In the genomic region with DNA sequence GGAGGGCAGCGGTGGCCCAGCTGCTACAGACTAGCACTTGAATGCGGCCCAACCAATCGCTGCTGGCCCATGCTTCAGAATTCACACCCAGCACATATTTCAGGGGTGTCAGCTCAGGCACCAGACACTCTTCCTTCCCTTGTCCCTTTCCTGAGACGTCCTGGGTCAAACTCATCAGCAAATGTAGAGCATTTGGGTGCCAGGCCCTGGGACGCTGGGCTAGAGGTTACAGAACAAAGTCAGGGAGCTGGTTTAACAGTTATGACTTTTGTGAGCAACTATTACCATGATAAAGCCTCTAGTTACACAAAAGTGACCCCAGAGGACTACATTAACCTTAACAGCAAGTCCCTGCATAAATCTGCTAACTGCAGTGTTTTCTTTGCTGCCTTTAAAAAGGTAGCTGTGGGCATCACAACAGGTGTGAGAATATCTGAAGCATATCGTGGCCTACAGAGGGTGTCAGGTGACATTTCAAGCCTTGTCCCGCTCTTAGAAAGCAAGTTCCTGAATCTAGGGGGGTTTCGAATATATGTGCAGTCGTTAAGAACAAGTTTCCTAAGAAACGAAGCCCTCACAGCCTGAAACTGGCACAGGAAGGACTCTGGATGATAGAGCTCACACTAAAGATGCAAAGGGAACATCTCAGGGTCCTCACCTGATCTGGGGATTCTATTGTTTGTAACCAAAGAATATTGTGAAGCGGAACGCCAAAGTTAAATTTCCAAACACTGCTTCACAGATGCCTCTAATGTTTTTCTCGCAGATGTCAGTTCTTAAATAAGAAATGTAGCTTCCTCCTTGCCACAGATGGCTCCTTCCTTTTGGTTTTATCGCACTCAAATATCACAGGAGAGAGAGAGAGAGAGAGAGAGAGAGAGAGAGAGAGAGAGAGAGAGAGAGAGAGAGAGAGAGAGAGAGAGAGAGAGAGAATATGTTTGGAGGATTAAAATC, we compare ENCODE assay signal across 21 mouse cellular contexts. TPM values are rescaled to one million over a fixed set of nuclear protein-coding genes. Genes with fewer than 3 reads are reported as not detected.
DNase-seq lines count a peak whose midpoint lies in the region; ATAC-seq and TF ChIP-seq lines count a peak whose summit lies in the region.
"Had no signal": no experiment of that assay in that cellular context is flagged by ENCODE, and none has a peak within 500 bp of the region (broad histone marks: within the 10 kb centered on the region; RNA-seq: fewer than 3 reads in every experiment).

No protein-coding gene starts in this region.

- ATAC-seq in neural tube, embryonic 15.5 days (ENCODE audit: low FRiP score) = no peak
- ATAC-seq in forebrain, embryonic 14.5 days = no peak
- ATAC-seq in midbrain, embryonic 15.5 days (replicated peaks) = no peak
- ATAC-seq: intestine, embryonic 16.5 days; Patski had no signal

- 12% methylated on average over 14 of the region's 14 CpGs for WGBS in neural tube, embryonic 15.5 days
- 25% methylated on average over 14 of the region's 14 CpGs for WGBS in forebrain, embryonic 14.5 days
- 19% methylated on average over 14 of the region's 14 CpGs for WGBS in midbrain, embryonic 15.5 days

- H3K4me1 ChIP-seq in neural tube, embryonic 15.5 days = peaks cover 31% of the 10 kb centered on the region
- H3K4me1 ChIP-seq in forebrain, embryonic 14.5 days (ENCODE audit: control insufficient read depth, insufficient read depth, low read length) = peaks cover 46% of the 10 kb centered on the region
- H3K4me1 ChIP-seq in midbrain, embryonic 15.5 days = peaks cover 50% of the 10 kb centered on the region

- H3K9ac ChIP-seq in neural tube, embryonic 15.5 days (replicated peaks) = no peak overlapping the region
- H3K9ac ChIP-seq in forebrain, embryonic 14.5 days (ENCODE audit: low read length) = no peak overlapping the region
- no peak overlapping the region for H3K9ac ChIP-seq in midbrain, embryonic 15.5 days

- intact Hi-C loops in heart, postnatal 14 days (cut with DNase I) = no loop called here

- no peak overlapping the region for H3K4me3 ChIP-seq in neural tube, embryonic 15.5 days (replicated peaks)
- no peak overlapping the region for H3K4me3 ChIP-seq in forebrain, embryonic 14.5 days (ENCODE audit: low read depth, low read length)
- H3K4me3 ChIP-seq in midbrain, embryonic 15.5 days = no peak overlapping the region
- H3K4me3 ChIP-seq: myocyte had no signal

- H3K36me3 ChIP-seq in neural tube, embryonic 15.5 days = no peaks in the 10 kb centered on the region
- H3K36me3 ChIP-seq in forebrain, embryonic 14.5 days (ENCODE audit: control insufficient read depth, insufficient read depth, low read length) = no peaks in the 10 kb centered on the region
- H3K36me3 ChIP-seq in midbrain, embryonic 15.5 days (replicated peaks) = no peaks in the 10 kb centered on the region
- H3K36me3 ChIP-seq: heart, embryonic 10.5 days had no signal

- TF ChIP-seq POLR2A in brain, embryonic 14.5 days (IDR thresholded peaks at IDR 0.05; ENCODE audit: borderline replicate concordance, extremely low read depth, insufficient read depth, insufficient read length, poor library complexity, severe bottlenecking) = no peak

- no peaks in the 10 kb centered on the region for H3K9me3 ChIP-seq in neural tube, embryonic 15.5 days (replicated peaks)
- no peaks in the 10 kb centered on the region for H3K9me3 ChIP-seq in forebrain, embryonic 14.5 days (replicated peaks; ENCODE audit: control insufficient read depth, low read length)
- no peaks in the 10 kb centered on the region for H3K9me3 ChIP-seq in midbrain, embryonic 15.5 days
- H3K9me3 ChIP-seq: heart, embryonic 10.5 days had no signal

- DNase-seq in neural tube, embryonic 10.5 days (ENCODE audit: extremely low spot score, low spot score) = peak; percentile 35
- DNase-seq in brain, embryonic 14.5 days (ENCODE audit: low read depth) = peak; percentile 65
- DNase-seq in forebrain, embryonic 14.5 days (ENCODE audit: low spot score) = peak; percentile 51
- DNase-seq in spleen, adult 12 weeks (ENCODE audit: low spot score) = no peak
- no peak for DNase-seq in heart, postnatal 14 days
- DNase-seq: cerebellum, adult 11-12 months; gastrocnemius, postnatal 14 days; layer of hippocampus, adult 9-11 months; thymus, postnatal 36 days had no signal

- H3K27ac ChIP-seq in neural tube, embryonic 15.5 days (replicated peaks) = no peak overlapping the region
- H3K27ac ChIP-seq in forebrain, embryonic 14.5 days (ENCODE audit: low read depth, low read length) = peak overlapping the region; percentile 83
- peak overlapping the region; percentile 5; the same call in 1 of the 2 replicates for H3K27ac ChIP-seq in midbrain, embryonic 15.5 days
- H3K27ac ChIP-seq: heart, embryonic 10.5 days; stomach, postnatal 0 days had no signal

- H3K4me2 ChIP-seq in neural tube, embryonic 15.5 days = no peak overlapping the region
- no peak overlapping the region for H3K4me2 ChIP-seq in forebrain, embryonic 14.5 days (ENCODE audit: low read length)
- H3K4me2 ChIP-seq in midbrain, embryonic 15.5 days = no peak overlapping the region

- no peak for TF ChIP-seq CTCF in brain, embryonic 14.5 days (IDR thresholded peaks at IDR 0.05; ENCODE audit: borderline replicate concordance, extremely low read depth, insufficient read depth, insufficient read length)

- peaks cover 27% of the 10 kb centered on the region for H3K27me3 ChIP-seq in neural tube, embryonic 15.5 days (replicated peaks)
- H3K27me3 ChIP-seq in forebrain, embryonic 14.5 days (replicated peaks; ENCODE audit: control insufficient read depth, insufficient read depth, low read length) = peaks cover 4% of the 10 kb centered on the region; the same call in 1 of the 2 replicates
- peaks cover 9% of the 10 kb centered on the region; the same call in 1 of the 2 replicates for H3K27me3 ChIP-seq in midbrain, embryonic 15.5 days (replicated peaks)

RNA-seq across cellular contexts. Expression of gene Insm1, which starts 5.3 kb away (rescaled TPM):
- polyA plus RNA-seq in neural tube, embryonic 15.5 days (2015; fragmentation: Nextera tagmentation; extraction: Ambion mirVana) = 0.93 and 1.2 TPM in 2 replicates
- polyA plus RNA-seq in brain, embryonic 14.5 days (2012; rRNA removed) = 51.1 and 74.2 TPM in 2 replicates
- polyA plus RNA-seq in forebrain, embryonic 14.5 days (2014; fragmentation: Nextera tagmentation; extraction: Ambion mirVana) = 12.6 and 14.7 TPM in 2 replicates
- 3.5 and 4.2 TPM in 2 replicates for polyA plus RNA-seq in midbrain, embryonic 15.5 days (2015; fragmentation: Nextera tagmentation; extraction: Ambion mirVana)
- under 1 TPM in 1 of 2 experiments, not detected in 1; 0.12 TPM for total RNA-seq in heart, postnatal 14 days (2021)
- total RNA-seq: common myeloid progenitor, adult 5-6 weeks; gastrocnemius, postnatal 14 days; heart, postnatal 25 days; megakaryocyte progenitor cell, adult 5-6 weeks had no signal
- polyA plus RNA-seq: liver, embryonic 11.5 days; lung, embryonic 16.5 days; myocyte; Patski had no signal

Comparison
In these comparisons a context has a peak if more than half of its experiments do, and no peak if none do; other contexts are left out.
1. DNase-seq: peak in neural tube, embryonic 10.5 days (single experiment), brain, embryonic 14.5 days (single experiment) and forebrain, embryonic 14.5 days (single experiment); none in spleen, adult 12 weeks (single experiment) and heart, postnatal 14 days (0 of 2).